Mouse (Mus musculus) limb, embryonic 12.5 days (tissue): ENCODE data around the gene Lpcat2. TPM values are rescaled to one million over a fixed set of nuclear protein-coding genes. Genes with fewer than 3 reads are reported as not detected.

Experiments
- ATAC-seq: fragments of 200-750 bp; cut with Nextera tagmentation; 2 replicates; pipeline ENCODE4 v1.8.0; 2017; ENCODE audit warnings: low read depth, moderate TSS enrichment; ENCODE audit not compliant: insufficient number of reproducible peaks, insufficient read depth, low FRiP score, low TSS enrichment
- H3K27ac ChIP-seq: fragments of 300-500 bp; sonication (generic); 2 replicates; pipeline ENCODE4 v1.5.1; 2016; ENCODE audit warnings: mild to moderate bottlenecking, moderate library complexity
- H3K27me3 ChIP-seq: fragments of 300-500 bp; sonication (generic); 2 replicates; pipeline ENCODE4 v1.6.1; 2016; ENCODE audit warnings: mild to moderate bottlenecking, moderate library complexity
- H3K36me3 ChIP-seq: fragments of 300-500 bp; sonication (generic); 2 replicates; pipeline ENCODE4 v1.6.1; 2016; ENCODE audit warnings: mild to moderate bottlenecking, moderate library complexity
- H3K4me1 ChIP-seq: fragments of 300-500 bp; sonication (generic); replicated peaks from 2 replicates; pipeline ENCODE4 v1.6.1; 2016
- H3K4me2 ChIP-seq: fragments of 300-500 bp; sonication (generic); 2 replicates; pipeline ENCODE4 v1.6.1; 2016; ENCODE audit warnings: mild to moderate bottlenecking, moderate library complexity
- H3K4me3 ChIP-seq: fragments of 300-500 bp; sonication (generic); replicated peaks from 2 replicates; pipeline ENCODE4 v1.5.1; 2016; ENCODE audit warnings: mild to moderate bottlenecking
- H3K9ac ChIP-seq: fragments of 300-500 bp; sonication (generic); replicated peaks from 2 replicates; pipeline ENCODE4 v1.6.1; 2016; ENCODE audit warnings: mild to moderate bottlenecking, moderate library complexity
- H3K9me3 ChIP-seq: fragments of 300-500 bp; sonication (generic); 2 replicates; pipeline ENCODE4 v1.6.1; 2016; ENCODE audit warnings: mild to moderate bottlenecking, moderate library complexity
- WGBS: fragments of 180-500 bp; shearing (Covaris S2); methylation state at CpG from one replicate; pipeline ENCODE4 v1.1.7; 2016; 5-methylcytosine and 5-hydroxymethylcytosine counted together
- polyA plus RNA-seq: library from polyadenylated mRNA; unstranded; fragments of >200 nt; fragmentation: Nextera tagmentation; extraction: Ambion mirVana; gene quantifications from 2 replicates; pipeline ENCODE4 v1.2.1, GENCODE M21; 2016

Gene Lpcat2
- polyA plus RNA-seq, 1 experiment from 2014 or later, result 11.0 TPM

DNA sequence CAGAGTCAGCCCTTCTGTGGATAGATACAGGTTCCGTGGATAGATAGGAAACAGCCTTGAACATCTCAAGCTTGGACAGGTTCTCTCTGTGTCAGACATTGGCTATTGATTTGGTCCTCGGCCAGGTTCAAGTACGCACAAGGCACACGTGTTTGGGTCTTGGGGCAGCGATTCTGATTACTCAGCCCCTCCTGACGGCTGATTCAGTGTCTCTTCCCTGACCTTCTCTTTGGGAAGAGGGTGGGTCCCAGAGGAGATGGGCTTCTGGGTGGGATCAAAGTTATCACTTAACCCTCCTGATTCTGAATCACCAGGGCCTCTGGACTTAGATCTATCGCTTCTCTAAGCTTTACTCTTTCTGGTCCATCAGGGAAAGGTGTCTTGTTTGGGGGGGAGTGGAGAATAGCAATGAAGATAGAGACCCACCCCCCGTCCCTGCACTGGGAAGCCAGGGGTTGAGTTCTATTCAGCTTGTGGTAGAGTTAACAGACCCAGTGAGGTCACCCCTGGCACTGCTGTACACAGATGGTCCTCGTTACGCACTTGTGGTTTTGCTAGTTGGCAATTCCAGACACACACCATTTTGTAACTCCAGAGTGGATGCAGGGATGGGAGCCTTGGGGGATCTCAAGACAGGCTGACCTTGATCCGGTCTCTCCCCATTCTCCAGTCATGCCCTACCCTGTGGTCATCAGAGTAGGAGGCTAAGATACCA is 20.2 kb upstream of the Lpcat2 start:
- Histone ChIP-seq H3K4me2 (no peak overlapping the region), H3K36me3 (peaks cover 97% of the 10 kb centered on the region), H3K27me3 (no peaks in the 10 kb centered on the region), H3K9me3 (no peaks in the 10 kb centered on the region), H3K4me1 (peaks cover under 1% of the 10 kb centered on the region; the same call in 1 of the 2 replicates), H3K9ac (no peak overlapping the region), H3K4me3 (no peak overlapping the region), H3K27ac (no peak overlapping the region)
- no peak for ATAC-seq
- WGBS, result 84% methylated on average over 11 of the region's 11 CpGs

DNA sequence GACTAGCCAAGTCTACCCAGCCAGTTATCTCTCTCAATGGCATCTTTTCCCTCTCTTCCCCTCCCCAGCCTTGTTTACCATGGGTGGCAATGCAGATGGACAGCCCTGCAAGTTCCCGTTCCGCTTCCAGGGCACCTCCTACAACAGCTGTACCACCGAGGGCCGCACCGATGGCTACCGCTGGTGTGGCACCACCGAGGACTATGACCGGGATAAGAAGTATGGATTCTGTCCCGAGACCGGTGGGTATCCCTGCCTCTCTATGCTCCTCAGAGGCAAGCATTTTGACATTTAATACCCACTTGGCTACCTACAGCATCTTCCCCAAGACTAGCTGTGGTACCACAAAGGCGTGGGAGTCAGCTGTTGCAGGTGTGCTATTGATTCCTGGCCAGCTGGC is 19.2 kb upstream of the Lpcat2 start:
- Histone ChIP-seq H3K36me3 (peaks cover 99% of the 10 kb centered on the region), H3K4me1 (no peaks in the 10 kb centered on the region), H3K27me3 (no peaks in the 10 kb centered on the region), H3K4me2 (no peak overlapping the region), H3K9me3 (no peaks in the 10 kb centered on the region), H3K27ac (no peak overlapping the region), H3K9ac (no peak overlapping the region), H3K4me3 (no peak overlapping the region)
- 97% methylated on average over 11 of the region's 11 CpGs for WGBS
- ATAC-seq, result no peak

DNA sequence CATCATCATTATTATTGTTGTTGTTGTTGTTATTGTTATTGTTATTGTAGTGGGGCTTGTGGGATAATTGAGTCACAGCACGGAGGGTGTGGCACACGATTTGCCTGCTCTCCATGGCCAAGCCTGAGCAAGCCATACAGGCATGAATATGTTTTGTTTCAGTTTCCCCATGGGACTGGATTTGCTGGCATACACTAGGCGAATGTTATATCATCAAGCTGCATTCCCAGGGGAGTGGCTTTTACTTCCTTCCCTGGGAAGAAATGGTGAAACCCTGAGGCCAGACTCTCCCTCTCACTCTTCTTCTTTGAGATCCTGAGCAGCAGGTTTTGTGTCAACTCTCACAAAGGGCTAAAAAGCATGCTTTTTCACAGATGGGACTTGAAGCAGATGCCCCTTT is 16.5 kb upstream of the Lpcat2 start:
- H3K4me3 ChIP-seq, result no peak overlapping the region
- no peaks in the 10 kb centered on the region for H3K4me1 ChIP-seq
- WGBS, result 86% methylated on average over 3 of the region's 3 CpGs
- no peaks in the 10 kb centered on the region for H3K27me3 ChIP-seq
- H3K27ac ChIP-seq, result no peak overlapping the region
- no peak overlapping the region for H3K9ac ChIP-seq
- no peaks in the 10 kb centered on the region for H3K9me3 ChIP-seq
- peaks cover 97% of the 10 kb centered on the region for H3K36me3 ChIP-seq
- ATAC-seq, result no peak
- H3K4me2 ChIP-seq, result no peak overlapping the region

DNA sequence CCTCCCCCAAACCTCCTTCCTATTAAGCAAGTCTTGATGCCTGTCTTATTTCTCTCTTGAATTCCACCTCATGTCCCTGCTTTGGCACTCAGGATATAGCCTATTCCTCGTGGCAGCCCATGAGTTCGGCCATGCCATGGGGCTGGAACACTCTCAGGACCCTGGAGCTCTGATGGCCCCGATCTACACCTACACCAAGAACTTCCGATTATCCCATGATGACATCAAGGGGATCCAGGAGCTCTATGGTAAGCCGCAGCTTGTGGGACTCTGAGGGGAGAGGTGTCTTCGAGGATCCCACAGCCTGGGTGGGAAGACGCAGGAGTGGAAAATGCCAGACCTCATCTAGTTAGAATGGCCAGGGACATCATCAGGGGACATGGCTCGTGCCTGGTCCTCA is 16.0 kb upstream of the Lpcat2 start:
- Histone ChIP-seq H3K4me2 (no peak overlapping the region), H3K9me3 (no peaks in the 10 kb centered on the region), H3K4me1 (no peaks in the 10 kb centered on the region), H3K4me3 (no peak overlapping the region), H3K27me3 (no peaks in the 10 kb centered on the region), H3K36me3 (peaks cover 97% of the 10 kb centered on the region), H3K9ac (no peak overlapping the region), H3K27ac (no peak overlapping the region)
- ATAC-seq, result no peak
- 94% methylated on average over 8 of the region's 8 CpGs for WGBS

DNA sequence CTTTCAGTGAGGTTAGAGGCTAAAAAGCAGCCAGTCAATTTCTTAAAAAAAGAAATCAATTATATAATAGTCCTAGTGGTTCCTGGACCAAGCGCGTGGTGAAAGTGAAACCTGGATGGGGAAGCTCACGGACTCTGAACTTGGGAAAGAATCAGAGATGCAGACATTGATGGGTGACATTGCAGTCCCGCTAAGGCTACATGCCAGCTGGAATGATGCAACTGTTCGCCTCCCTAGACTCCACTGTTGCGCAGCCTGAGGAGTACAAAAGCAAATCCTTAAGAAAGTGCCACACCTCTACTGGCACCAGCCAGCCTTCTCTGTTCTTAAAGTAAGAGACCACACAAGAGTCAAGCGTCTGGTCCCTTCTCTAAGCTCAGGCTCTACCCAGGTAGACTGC is 15.3 kb upstream of the Lpcat2 start:
- H3K4me1 ChIP-seq, result no peaks in the 10 kb centered on the region

DNA sequence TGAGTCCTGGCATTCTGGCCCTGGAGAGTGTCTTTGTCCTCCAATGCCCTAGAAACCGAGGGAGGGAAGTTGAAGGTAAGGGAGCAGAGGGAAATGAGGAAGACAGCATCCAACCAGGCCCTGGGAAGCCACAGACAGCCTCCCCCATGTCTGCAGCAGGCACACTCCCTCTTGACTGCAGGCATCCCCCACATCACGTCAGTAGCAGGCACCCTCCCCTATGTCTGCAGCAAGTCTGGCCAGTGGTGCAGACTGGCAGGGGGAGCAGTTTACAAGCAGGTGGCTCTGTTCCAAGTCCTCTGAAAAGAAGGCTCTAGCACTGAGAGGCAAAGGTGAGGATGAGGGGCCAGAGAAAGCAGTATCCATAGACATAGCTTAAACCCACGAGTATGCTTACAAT is 8.5 kb upstream of the Lpcat2 start:
- H3K27ac ChIP-seq, result peak overlapping the region; percentile 62
- no peak overlapping the region for H3K9ac ChIP-seq
- H3K4me2 ChIP-seq, result no peak overlapping the region
- peaks cover 99% of the 10 kb centered on the region for H3K36me3 ChIP-seq
- no peak for ATAC-seq
- H3K4me3 ChIP-seq, result no peak overlapping the region
- H3K9me3 ChIP-seq, result no peaks in the 10 kb centered on the region
- no peaks in the 10 kb centered on the region for H3K27me3 ChIP-seq
- peaks cover 24% of the 10 kb centered on the region for H3K4me1 ChIP-seq
- WGBS, result 47% methylated on average over 3 of the region's 3 CpGs

More for the DNA sequence above, 15.3 kb upstream of the Lpcat2 start:
- H3K27me3 ChIP-seq, result no peaks in the 10 kb centered on the region
- H3K9me3 ChIP-seq, result no peaks in the 10 kb centered on the region
- H3K4me2 ChIP-seq, result no peak overlapping the region
- no peak overlapping the region for H3K9ac ChIP-seq
- H3K4me3 ChIP-seq, result no peak overlapping the region
- ATAC-seq, result no peak
- no peak overlapping the region for H3K27ac ChIP-seq
- WGBS, result 93% methylated on average over 7 of the region's 7 CpGs
- H3K36me3 ChIP-seq, result peaks cover 97% of the 10 kb centered on the region

DNA sequence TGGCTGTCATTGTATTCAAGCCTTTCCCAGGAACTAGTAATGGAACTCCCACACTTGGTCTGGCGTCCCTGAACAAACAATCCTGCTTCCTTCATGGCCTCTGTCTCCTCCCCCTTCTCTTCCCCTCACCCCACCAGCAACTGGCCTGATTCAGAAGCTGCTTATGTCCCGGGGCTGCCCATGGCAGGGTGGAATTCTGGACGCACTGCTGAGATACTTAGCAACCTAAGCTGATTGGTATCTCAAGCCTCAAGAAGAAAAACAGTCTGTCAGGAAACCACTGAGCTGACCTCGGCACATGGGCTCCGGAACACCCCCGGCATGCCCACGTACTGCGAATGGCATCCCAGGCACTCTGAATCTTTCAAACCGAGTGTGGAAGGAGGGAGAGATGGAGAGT is 7.8 kb upstream of the Lpcat2 start:
- Histone ChIP-seq H3K9ac (no peak overlapping the region), H3K9me3 (no peaks in the 10 kb centered on the region), H3K27ac (peak overlapping the region; percentile 62; the same call in 1 of the 2 replicates), H3K36me3 (peaks cover 100% of the 10 kb centered on the region), H3K4me3 (no peak overlapping the region), H3K27me3 (no peaks in the 10 kb centered on the region), H3K4me2 (no peak overlapping the region), H3K4me1 (peaks cover 24% of the 10 kb centered on the region)
- ATAC-seq, result no peak
- 72% methylated on average over 9 of the region's 9 CpGs for WGBS

DNA sequence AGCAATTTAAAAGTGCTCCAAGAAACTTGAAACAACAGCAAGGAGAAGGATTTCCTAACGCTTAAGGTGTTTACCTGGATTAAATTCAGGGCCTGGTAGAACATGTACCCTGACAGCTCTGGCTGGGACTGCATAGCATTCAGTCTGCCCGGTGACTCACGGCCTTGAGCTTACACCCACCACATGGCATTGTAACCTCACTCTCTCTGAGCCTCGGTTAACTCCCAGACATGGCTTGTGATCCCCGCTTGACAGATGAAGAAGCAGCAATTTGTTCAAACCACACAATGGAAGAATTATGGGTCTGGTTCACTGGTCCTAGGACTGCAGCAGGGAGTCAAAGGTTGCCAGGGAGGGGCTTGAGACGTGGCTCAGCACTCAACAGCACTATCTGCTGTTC is 5.9 kb upstream of the Lpcat2 start:
- peaks cover 4% of the 10 kb centered on the region; the same call in 1 of the 2 replicates for H3K27me3 ChIP-seq
- 0 out of 2 replicates have a peak overlapping the region, but pooled peaks have one; percentile 17 for H3K27ac ChIP-seq
- 71% methylated on average over 6 of the region's 6 CpGs for WGBS
- H3K4me1 ChIP-seq, result peaks cover 29% of the 10 kb centered on the region
- H3K9ac ChIP-seq, result no peak overlapping the region
- no peak overlapping the region for H3K4me2 ChIP-seq
- no peak overlapping the region for H3K4me3 ChIP-seq
- peaks cover 100% of the 10 kb centered on the region for H3K36me3 ChIP-seq
- no peaks in the 10 kb centered on the region for H3K9me3 ChIP-seq
- ATAC-seq, result no peak

DNA sequence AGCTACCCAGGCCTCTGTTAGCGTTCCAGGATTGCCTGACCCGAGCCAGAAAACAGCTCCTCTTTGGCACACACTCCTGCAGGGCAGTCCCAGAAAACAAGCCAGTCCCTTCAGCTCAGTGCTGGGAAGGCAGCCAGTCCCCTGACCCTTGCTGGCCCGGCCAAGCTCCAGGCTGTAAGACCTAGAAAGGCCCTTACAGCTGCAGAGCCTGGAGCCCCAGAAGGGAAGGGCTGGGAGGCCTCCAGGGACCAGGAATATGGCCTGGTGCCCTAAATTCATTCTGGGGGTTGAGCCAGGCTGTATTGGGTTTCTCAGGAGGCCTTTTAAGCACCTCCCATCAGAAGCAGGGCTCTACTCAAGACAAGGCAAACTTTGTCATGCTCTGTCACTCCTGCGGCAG is 4.9 kb upstream of the Lpcat2 start:
- Histone ChIP-seq H3K4me1 (peaks cover 35% of the 10 kb centered on the region), H3K27ac (0 out of 2 replicates have a peak overlapping the region, but pooled peaks have one; percentile 12), H3K27me3 (peaks cover 4% of the 10 kb centered on the region; the same call in 1 of the 2 replicates), H3K9ac (no peak overlapping the region), H3K9me3 (no peaks in the 10 kb centered on the region), H3K4me3 (no peak overlapping the region), H3K36me3 (peaks cover 92% of the 10 kb centered on the region), H3K4me2 (no peak overlapping the region)
- ATAC-seq, result no peak
- WGBS, result 84% methylated on average over 4 of the region's 4 CpGs

DNA sequence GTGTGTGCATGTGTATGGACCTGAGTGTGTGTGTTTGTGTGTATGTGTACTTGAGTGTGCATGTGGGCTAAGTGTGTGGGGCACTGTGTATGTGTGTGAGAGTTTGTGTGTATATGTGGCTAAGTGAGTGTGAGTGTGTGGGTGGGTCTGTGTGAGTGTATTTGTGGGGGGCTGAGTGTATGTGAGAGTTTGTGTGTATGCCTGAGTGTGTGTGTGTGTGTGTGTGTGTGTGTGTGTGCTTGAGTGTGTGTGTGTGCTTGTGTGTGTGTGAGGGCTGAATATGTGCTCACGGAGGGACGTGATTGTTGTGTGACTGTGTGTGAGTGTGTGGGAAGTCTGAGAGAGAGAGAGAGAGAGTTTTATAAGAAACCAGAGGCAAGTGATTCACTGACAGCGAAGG is 3.8 kb upstream of the Lpcat2 start:
- WGBS, result 95% methylated on average over 3 of the region's 3 CpGs
- H3K4me2 ChIP-seq, result no peak overlapping the region
- H3K36me3 ChIP-seq, result peaks cover 81% of the 10 kb centered on the region
- H3K4me3 ChIP-seq, result no peak overlapping the region
- ATAC-seq, result no peak
- H3K27ac ChIP-seq, result no peak overlapping the region
- H3K27me3 ChIP-seq, result peaks cover 4% of the 10 kb centered on the region; the same call in 1 of the 2 replicates
- no peaks in the 10 kb centered on the region for H3K9me3 ChIP-seq
- peaks cover 28% of the 10 kb centered on the region for H3K4me1 ChIP-seq
- no peak overlapping the region for H3K9ac ChIP-seq

DNA sequence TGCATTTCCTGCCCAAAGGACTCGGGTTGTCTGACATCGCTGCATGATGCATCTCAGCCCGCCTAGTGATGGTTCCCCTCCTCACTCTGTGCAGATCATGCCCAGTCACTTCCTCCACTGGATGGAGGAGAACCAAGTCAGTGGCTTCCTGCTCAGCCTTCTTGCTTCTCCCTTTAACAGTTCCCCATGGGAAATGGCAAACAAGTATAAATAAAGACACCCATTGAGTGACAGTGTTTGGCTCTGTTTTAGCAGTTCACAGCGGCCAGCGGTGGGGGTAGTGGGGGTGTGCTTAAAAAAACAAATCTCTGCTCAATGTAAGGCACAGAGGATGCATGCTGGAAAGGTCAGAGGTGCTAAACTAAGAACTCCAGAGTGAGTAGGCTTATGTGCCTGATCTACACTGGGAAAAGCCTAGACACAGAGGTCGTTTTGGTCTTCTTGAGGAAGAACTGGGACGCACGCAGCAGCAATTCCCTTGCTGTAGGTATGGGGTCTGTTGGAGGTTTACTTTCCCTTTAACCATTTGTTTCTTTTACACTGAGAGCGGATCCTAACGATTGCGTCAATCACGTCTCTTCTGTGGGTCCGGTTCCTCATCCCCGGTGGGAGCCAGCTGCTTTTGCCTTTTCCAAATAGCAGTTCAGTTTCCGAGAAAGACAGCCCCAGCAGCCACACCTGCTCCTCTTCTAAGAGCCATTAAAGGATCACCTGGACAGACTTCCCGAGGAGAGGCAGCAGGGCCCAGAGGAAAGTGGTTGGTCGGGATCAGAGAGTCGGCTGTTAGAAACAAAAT is 1.8 kb upstream of the Lpcat2 start:
- H3K4me2 ChIP-seq, result no peak overlapping the region
- no peak for ATAC-seq
- no peaks in the 10 kb centered on the region for H3K9me3 ChIP-seq
- peak overlapping the region; percentile 5; the same call in 1 of the 2 replicates for H3K27ac ChIP-seq
- WGBS, result 61% methylated on average over 18 of the region's 18 CpGs
- H3K36me3 ChIP-seq, result peaks cover 61% of the 10 kb centered on the region
- H3K4me1 ChIP-seq, result peaks cover 18% of the 10 kb centered on the region
- H3K9ac ChIP-seq, result no peak overlapping the region
- peaks cover 4% of the 10 kb centered on the region; the same call in 1 of the 2 replicates for H3K27me3 ChIP-seq
- no peak overlapping the region for H3K4me3 ChIP-seq
